ENCODE assay signal across 13 mouse cellular contexts in the genomic region with DNA sequence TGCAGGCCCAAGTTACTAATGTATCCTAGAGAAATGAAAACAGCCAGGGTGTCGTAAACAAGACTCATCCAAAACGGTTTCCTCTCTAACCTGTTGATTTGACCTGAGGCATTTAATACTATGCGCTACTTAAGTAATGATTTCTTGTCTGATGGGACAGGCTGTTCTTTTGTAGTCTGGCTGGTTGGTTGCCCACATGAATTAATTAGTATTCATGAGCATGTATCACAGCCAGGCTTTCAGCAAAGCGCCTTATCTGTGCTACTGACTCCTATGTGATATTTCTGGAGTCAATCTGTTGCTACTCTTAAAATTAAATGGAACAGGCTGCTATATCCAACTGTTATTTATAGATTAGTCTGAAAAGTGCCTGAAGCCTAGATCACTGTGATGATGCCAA.
A peak's percentile ranks its signal among the peaks of the same experiment; 100 is the strongest.
DNase-seq lines count a peak whose midpoint lies in the region; ATAC-seq and TF ChIP-seq lines count a peak whose summit lies in the region.
"Had no signal": no experiment of that assay in that cellular context is flagged by ENCODE, and none has a peak within 500 bp of the region (broad histone marks: within the 10 kb centered on the region; RNA-seq: fewer than 3 reads in every experiment).

No protein-coding gene starts in this region.

- no peak overlapping the region for H3K4me3 ChIP-seq in heart, embryonic 15.5 days
- H3K4me3 ChIP-seq: embryonic facial prominence, embryonic 12.5 days; limb, embryonic 13.5 days had no signal

- H3K27me3 ChIP-seq in Patski, result no peaks in the 10 kb centered on the region
- no peaks in the 10 kb centered on the region for H3K27me3 ChIP-seq in heart, embryonic 15.5 days
- H3K27me3 ChIP-seq: embryonic facial prominence, embryonic 12.5 days; limb, embryonic 13.5 days had no signal

- 62% methylated on average over 4 of the region's 4 CpGs for WGBS in heart, embryonic 15.5 days

- DNase-seq in gastrocnemius, adult 18-20 months (ENCODE audit: low spot score), result peak; percentile 42
- DNase-seq in gastrocnemius, adult 8-10 months (ENCODE audit: low spot score in 2 of 2), result no peak
- DNase-seq in Patski (ENCODE audit: low read depth, low spot score), result no peak
- peak; percentile 19 for DNase-seq in mesoderm, embryonic 11.5 days (ENCODE audit: low read depth, low spot score)
- DNase-seq in lung, postnatal 25 days (ENCODE audit: low spot score), result no peak
- no peak for DNase-seq in gastrocnemius, postnatal 14 days
- DNase-seq in kidney, adult 18-20 months, result no peak
- DNase-seq: adrenal gland, postnatal 10 days had no signal

- POLR2A ChIA-PET in Patski (lab: Charles Lee), result no interaction called here

- H3K27ac ChIP-seq in heart, embryonic 15.5 days, result peak overlapping the region; percentile 54
- H3K27ac ChIP-seq: embryonic facial prominence, embryonic 12.5 days; limb, embryonic 13.5 days; macrophage had no signal

- H3K9ac ChIP-seq in heart, embryonic 15.5 days, result no peak overlapping the region
- H3K9ac ChIP-seq: embryonic facial prominence, embryonic 12.5 days; limb, embryonic 13.5 days had no signal

- H3K4me2 ChIP-seq in heart, embryonic 15.5 days, result no peak overlapping the region
- H3K4me2 ChIP-seq: embryonic facial prominence, embryonic 12.5 days; limb, embryonic 13.5 days had no signal

- TF ChIP-seq CTCF in Patski (IDR thresholded peaks at IDR 0.05), result no peak

- in situ Hi-C loops in Patski (cut with MboI; ENCODE audit: low pct_unique_long_range_greater_than_20kb), result loop anchor here (25.0 kb wide), 1 partner anchor 337 kb away; no protein-coding TSS in a partner anchor

- peak; percentile 26 for ATAC-seq in Patski
- ATAC-seq in heart, embryonic 15.5 days (replicated peaks; ENCODE audit: insufficient number of reproducible peaks, insufficient read depth, low FRiP score, low read depth), result no peak; the same call in 1 of the 2 replicates
- ATAC-seq: intestine, embryonic 16.5 days had no signal

- H3K9me3 ChIP-seq in heart, embryonic 15.5 days (replicated peaks), result no peaks in the 10 kb centered on the region
- H3K9me3 ChIP-seq: embryonic facial prominence, embryonic 12.5 days; limb, embryonic 13.5 days had no signal

- peaks cover 22% of the 10 kb centered on the region for H3K4me1 ChIP-seq in heart, embryonic 15.5 days (replicated peaks)
- H3K4me1 ChIP-seq: embryonic facial prominence, embryonic 12.5 days; limb, embryonic 13.5 days had no signal

- CTCF ChIA-PET in Patski (lab: Charles Lee), result interaction anchor here (0.8 to 1.3 kb wide), 3 partner anchors 9 to 112 kb away, joined by 3 read pairs; no protein-coding TSS in a partner anchor

- intact Hi-C loops in gastrocnemius, postnatal 14 days (cut with DNase I; ENCODE audit: low total_unique reads), result no loop called here

- peaks cover 9% of the 10 kb centered on the region; the same call in 1 of the 2 replicates for H3K36me3 ChIP-seq in heart, embryonic 15.5 days

Comparison
In these comparisons a context has a peak if more than half of its experiments do, and no peak if none do; other contexts are left out.
1. DNase-seq: peak in gastrocnemius, adult 18-20 months (single experiment) and mesoderm, embryonic 11.5 days (single experiment); none in gastrocnemius, adult 8-10 months (0 of 2), Patski (single experiment), lung, postnatal 25 days (single experiment), gastrocnemius, postnatal 14 days (single experiment) and kidney, adult 18-20 months (single experiment).